Mouse (Mus musculus) erythroid progenitor cell, adult 5-6 weeks (primary cell): ENCODE data around the gene Pnrc2. TPM values are rescaled to one million over a fixed set of nuclear protein-coding genes. Genes with fewer than 3 reads are reported as not detected.
A peak's percentile ranks its signal among the peaks of the same experiment; 100 is the strongest.

Experiments used
- ATAC-seq: replicated peaks from 2 replicates; pipeline ENCODE4 v1.8.0; 2016; ENCODE audit warnings: moderate number of reproducible peaks, mild to moderate bottlenecking, moderate TSS enrichment, inconsistent platforms; ENCODE audit not compliant: poor library complexity, low FRiP score, severe bottlenecking
- total RNA-seq, 2 experiments: library from RNA; stranded (forward) in 1 of 2; stranded (reverse) in 1 of 2; fragments of 150-400 nt in 1 of 2; fragments of 186-747, 209-891 nt in 1 of 2; gene quantifications; 2 replicates each; pipeline versions ENCODE4 v1.2.3 to v1.2.4; 2015 to 2017; ENCODE audit warnings: low replicate concordance in 2 of 2

Pnrc2 gene
- total RNA-seq, 2 experiments from 2014 or later = 215 to 298 TPM

- no peak for ATAC-seq
These were observed 1.2 kb upstream of the Pnrc2 start for GRCm38 (mm10) chr4:135874564-135875535.

GRCm38 (mm10) chr4:135872589-135873391 is 860 bp downstream of the Pnrc2 start:
- no peak for ATAC-seq

- no peak for ATAC-seq
These were observed 1.6 kb downstream of the Pnrc2 start for GRCm38 (mm10) chr4:135872015-135872414.

DNA sequence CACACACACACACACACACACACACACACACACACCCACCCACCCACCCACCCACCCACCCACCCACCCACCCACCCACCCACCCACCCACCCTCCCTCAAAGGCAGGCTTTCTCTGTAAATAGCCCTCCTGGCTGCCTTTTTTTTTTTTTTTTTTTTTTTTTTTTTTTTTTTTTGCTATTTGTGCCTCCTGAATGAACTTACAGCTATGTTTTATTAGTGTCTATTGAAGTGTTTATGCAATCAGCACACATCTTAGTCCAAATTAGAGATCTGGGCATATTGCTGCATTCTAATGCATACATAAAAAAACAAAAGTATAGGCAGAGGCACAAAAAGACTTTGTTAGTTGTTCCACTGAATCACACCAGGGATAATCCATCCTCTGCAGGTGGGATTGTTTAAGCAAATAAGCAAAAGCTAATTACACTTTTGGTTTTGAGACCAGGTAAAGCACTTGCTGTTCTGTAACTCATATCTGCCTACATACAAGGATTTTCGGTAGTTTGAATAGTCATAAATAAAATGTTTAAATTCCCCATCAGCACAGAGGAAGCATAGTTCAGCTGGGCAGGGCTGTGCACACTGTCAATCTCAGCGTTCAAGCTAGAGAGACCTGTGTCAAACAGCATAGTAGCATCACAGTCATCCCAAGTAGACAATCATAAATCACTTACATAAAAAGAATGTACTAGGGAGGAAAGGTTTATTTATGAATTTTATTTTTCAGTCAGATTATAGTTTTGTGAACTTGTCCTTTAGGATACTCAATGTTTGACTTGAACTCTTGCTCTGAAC is 3.2 kb downstream of the Pnrc2 start:
- ATAC-seq = no peak

DNA sequence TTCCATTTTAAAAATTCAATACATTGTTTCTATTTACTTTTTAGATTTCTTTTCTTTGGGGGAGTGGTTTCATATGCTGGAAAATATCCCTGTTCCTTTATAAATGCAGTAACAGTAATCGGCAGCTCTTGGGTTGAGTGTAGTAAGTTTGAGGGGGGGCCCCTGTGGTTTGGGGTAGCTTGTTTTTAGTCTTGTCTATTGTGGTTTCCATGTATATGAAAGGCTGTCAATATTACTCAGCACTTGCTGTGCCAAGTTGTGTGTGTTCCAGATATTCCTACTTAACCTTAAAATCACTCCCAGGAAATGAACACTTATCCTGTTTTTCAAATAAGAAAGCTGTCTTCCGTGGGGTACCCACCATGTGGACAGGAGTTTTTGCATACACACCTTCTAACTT is 4.7 kb downstream of the Pnrc2 start:
- no peak for ATAC-seq

GRCm38 (mm10) chr4:135857597-135858186 is 16.0 kb downstream of the Pnrc2 start:
- no peak for ATAC-seq

DNA sequence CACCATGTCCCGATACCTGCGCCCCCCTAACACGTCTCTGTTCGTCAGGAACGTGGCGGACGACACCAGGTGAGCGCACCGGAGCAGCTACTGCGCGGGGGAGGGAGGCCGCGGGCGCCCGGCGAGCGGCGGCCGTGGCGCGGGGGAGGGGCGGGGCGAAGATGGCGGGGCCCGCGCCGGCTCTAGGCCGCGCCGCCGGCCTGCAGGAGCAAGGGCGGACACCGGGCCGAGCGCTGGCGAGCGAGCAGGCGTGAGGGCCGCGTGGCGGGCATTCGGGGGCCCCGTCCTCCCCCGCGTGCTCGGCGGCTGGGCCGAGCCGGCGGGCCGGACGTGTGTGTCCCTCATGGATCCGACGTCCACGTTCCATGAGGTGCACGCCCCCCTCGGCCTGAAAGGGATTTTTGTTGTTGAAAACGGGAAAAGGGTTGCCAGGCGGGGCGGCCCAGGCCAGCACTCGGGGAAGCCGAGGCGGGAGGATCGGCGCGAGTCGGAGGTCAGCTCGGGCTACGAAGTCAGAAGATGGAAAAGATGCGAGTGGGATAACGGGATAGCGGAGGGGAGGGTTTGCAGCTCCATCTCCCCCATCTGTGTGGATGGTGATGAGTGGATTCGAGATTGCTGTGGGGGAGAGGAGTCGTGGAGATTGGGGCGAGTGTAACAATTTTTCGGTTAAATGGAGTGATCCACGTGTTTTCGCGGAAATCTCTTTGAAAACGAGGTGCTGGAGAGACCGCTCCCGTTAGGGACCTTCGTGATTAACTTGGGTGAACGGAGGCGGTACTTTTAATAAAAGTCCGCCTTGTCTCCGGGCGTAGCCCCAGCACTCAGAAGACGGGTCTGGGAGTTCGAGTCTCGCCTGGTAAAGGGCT is 17.2 kb downstream of the Pnrc2 start:
- ATAC-seq = peak; percentile 11

- peak; percentile 57 for ATAC-seq
These were observed 18.0 kb downstream of the Pnrc2 start, which contains the start of gene Srsf10 for GRCm38 (mm10) chr4:135855536-135856222. Gene Srsf10, plus strand, starts transcription at chr4:135855747.

- no peak for ATAC-seq
These were observed 18.6 kb downstream of the Pnrc2 start for GRCm38 (mm10) chr4:135855080-135855479.

DNA sequence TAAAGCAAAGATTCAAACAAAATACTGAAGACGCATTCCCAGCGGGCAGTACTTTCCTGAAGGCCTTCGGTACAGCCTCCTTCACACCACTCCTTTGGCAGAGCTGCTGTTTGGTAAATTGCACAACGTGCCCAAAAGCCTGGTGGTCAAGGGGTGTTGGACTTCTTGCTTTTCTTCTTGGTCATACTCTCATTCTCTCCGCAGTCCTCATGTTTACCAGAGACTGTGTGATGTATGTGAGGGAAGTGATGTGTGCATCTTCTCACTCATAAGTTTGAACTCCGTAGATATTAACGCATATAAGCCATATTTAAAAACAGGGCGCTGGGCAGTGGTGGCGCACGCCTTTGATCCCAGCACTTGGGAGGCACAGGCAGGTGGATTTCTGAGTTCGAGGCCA is 19.0 kb downstream of the Pnrc2 start:
- ATAC-seq = no peak

- no peak for ATAC-seq
These were observed 19.6 kb downstream of the Pnrc2 start for GRCm38 (mm10) chr4:135853987-135854546.

DNA sequence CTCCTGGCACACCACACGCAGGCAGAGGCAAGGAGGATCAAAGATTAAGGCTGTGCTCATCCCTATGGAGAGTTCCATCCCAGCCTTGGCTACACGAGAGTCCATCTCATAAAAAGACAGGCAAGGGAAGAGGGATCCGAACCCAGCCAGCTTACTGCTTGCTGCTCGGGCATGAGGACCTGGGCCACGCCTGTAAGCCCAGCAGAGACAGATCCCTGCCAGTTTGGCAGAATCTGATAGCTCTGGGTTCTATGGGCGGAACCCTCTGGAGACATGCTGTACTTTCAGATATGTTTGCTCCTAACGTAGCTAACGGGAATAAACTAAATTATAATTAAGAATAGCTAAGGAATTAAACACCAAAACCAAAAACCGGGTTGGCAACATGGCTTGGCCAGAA is 21.7 kb downstream of the Pnrc2 start:
- peak; percentile 70 for ATAC-seq

DNA sequence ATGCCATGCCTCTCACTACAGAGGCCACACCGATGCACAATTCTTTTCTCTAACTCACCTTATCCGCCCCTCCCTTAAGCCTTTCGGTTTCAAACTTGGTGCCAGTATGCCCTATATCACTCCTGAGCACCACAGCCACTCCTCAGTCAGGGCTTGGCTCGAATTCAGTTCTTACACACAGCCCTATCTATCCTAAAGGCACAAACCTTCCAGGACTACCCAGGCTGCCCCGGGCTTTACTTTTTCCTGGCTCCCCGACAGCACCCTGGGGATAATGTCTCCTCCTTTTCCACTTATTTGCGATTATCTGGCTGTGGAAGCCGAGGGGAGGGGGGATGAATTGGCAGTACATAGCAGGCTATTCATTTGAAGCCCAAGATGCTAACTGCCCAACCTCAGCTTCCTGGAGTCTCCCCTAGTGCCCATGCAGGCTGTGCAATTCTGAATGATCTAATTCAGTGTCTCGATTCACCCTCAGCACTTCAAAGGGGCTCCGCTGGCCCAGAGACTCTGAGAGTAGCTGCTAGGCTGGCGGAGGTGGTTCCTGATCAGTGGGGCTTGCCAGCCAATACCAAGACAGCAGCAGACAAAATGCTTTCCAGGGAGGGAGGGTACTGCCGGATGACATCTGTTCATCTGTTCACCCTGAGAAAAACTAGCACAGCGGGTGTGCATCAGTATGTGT is 23.1 kb downstream of the Pnrc2 start:
- peak; percentile 70 for ATAC-seq

- no peak for ATAC-seq
These were observed 26.1 kb downstream of the Pnrc2 start for GRCm38 (mm10) chr4:135847581-135847980.

GRCm38 (mm10) chr4:135844400-135844799 is 29.2 kb downstream of the Pnrc2 start:
- no peak for ATAC-seq

DNA sequence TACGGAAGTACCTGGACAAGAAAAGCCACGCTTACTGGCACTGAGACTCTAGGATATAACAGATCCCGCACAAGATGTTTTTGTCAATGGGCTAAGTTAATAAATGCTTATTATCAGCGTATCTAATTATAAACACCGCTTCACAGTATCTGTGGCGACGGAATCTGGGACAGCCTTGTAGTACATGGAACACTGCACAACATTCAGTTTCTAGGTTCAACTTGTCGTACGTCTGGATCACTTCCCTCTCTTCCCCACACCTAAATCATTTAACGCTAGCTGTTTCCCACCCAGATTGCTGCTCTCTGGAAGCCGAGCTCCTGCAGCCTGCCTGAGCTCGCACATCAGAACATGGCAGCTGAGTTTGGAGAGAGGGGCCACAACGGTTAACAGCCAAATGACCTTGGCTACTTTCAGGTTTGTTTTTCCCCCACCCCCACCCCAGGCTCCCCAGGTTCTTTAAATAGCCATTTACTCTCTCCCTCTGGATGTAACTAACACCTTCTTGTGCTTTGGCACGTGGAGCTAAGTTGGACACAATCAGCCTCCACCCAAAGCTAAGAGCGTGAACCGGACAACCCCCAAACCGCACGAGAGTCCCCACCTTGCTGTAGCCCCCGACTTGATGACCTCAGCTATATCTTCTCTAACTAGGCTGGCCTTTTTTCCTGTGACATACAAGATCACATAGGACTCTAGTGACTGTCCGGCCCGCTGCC is 34.2 kb downstream of the Pnrc2 start:
- ATAC-seq = no peak

GRCm38 (mm10) chr4:135838925-135839292 is 34.7 kb downstream of the Pnrc2 start:
- no peak for ATAC-seq
